Mouse (Mus musculus) spleen, adult 2 months (tissue): ENCODE measurements around the gene Smagp. TPM values are rescaled to one million over a fixed set of nuclear protein-coding genes. Genes with fewer than 3 reads are reported as not detected.
A peak's percentile ranks its signal among the peaks of the same experiment; 100 is the strongest.

Experiments used
- DNase-seq, 2 experiments: peaks; one replicate each; pipeline versions ENCODE4 v3.0.0 to v3.0.0-alpha.2; 2012 to 2021; ENCODE audit warnings: low spot score in 2 of 2, low read depth in 1 of 2
- H3K27ac ChIP-seq: fragments of 200-500 bp; 2 replicates; pipeline ENCODE4 v1.5.1; 2012; ENCODE audit warnings: low read length, inconsistent platforms; ENCODE audit not compliant: insufficient read depth
- H3K27me3 ChIP-seq: fragments of 200-500 bp; 2 replicates; pipeline ENCODE4 v1.6.1; 2012; ENCODE audit warnings: mild to moderate bottlenecking, moderate library complexity, low read length, inconsistent platforms; ENCODE audit not compliant: control insufficient read depth, insufficient read depth
- H3K36me3 ChIP-seq: fragments of 200-500 bp; 2 replicates; pipeline ENCODE4 v1.6.1; 2012; ENCODE audit warnings: mild to moderate bottlenecking, low read length, inconsistent platforms; ENCODE audit not compliant: control insufficient read depth, insufficient read depth
- H3K4me1 ChIP-seq: fragments of 200-500 bp; 2 replicates; pipeline ENCODE4 v1.6.1; 2011; ENCODE audit warnings: inconsistent platforms; ENCODE audit not compliant: control insufficient read depth, insufficient read depth, insufficient read length
- H3K4me3 ChIP-seq: fragments of 200-500 bp; 2 replicates; pipeline ENCODE4 v1.5.1; 2011; ENCODE audit warnings: mild to moderate bottlenecking, inconsistent platforms; ENCODE audit not compliant: insufficient read depth, insufficient read length; ENCODE audit errors: extremely low read depth
- CTCF ChIP-seq: fragments of 200-500 bp; IDR thresholded peaks from 2 replicates; pipeline ENCODE4 v1.5.1; 2011; ENCODE audit warnings: mild to moderate bottlenecking, inconsistent platforms; ENCODE audit not compliant: insufficient read depth, insufficient read length, insufficient replicate concordance; ENCODE audit errors: extremely low read depth
- POLR2A ChIP-seq: fragments of 200-500 bp; IDR thresholded peaks from 2 replicates; pipeline ENCODE4 v1.6.1; 2011; ENCODE audit warnings: low read depth, low read length, inconsistent platforms
- WGBS: fragments of 180-500 bp; shearing (Covaris S2); methylation state at CpG from one replicate; pipeline ENCODE4 v1.1.7; 2018; 5-methylcytosine and 5-hydroxymethylcytosine counted together
- polyA plus RNA-seq: library from polyadenylated mRNA; depleted of rRNA; stranded (reverse); fragments of >200 nt; gene quantifications from 2 replicates; pipeline ENCODE4 v1.2.3, GENCODE M21; 2012

Gene Smagp
- polyA plus RNA-seq, 1 experiment, result 29.2 TPM

- peak in 1 of 2 experiments; percentile 59 for DNase-seq
- 12% methylated on average over 6 of the region's 6 CpGs for WGBS
- TF ChIP-seq POLR2A (no peak), CTCF (peak; percentile 41; the same call in 1 of the 2 replicates)
- Histone ChIP-seq H3K27ac (no peak overlapping the region), H3K4me1 (peaks cover 9% of the 10 kb centered on the region), H3K27me3 (0 out of 2 replicates have a peak, but pooled peaks cover 5% of the 10 kb centered on the region), H3K4me3 (no peak overlapping the region; the same call in 1 of the 2 replicates), H3K36me3 (peaks cover 14% of the 10 kb centered on the region)
These were observed 921 bp upstream of the Smagp start for GRCm38 (mm10) chr15:100637661-100638060.

DNA sequence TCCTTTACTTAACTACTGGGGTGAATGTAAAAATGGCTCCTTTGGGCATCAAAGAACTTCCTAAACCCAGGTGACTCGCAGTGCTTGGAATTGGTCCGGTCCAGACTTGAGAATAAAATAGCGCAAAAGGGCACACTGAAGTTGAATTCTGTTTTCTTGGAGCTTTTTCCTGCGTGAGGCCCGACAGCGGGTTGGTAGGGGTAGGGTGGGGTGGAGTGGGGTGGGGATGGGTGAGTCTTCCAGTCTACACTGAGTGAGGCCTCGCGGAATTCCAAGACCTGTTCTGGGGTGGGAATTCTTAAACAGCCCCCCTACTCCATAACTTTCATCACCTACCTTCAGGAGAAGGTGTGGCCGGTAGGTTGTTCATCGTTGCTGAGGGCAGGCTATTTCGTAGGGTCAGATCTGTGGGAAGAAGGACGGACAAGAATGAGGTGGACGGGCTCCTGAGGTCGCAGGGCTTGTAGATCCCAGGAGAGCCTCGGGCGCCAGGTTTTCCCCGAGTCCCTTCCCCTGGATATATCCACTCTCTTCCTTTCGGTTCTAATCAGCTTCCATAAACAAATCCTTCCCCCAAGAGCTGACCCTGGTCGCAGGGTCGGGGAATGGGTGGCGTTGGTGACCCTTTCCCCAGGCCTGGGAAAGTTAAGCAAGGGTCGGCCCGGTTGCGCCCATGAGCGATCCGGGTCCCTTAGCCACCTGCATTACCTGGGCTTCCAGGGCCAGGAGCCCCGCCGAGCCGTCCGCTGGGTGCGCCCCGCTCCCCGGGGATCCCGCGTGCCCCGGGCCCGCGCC, 692 bp downstream of the Smagp start:
- Histone ChIP-seq H3K27ac (peak overlapping the region; percentile 27; the same call in 1 of the 2 replicates), H3K27me3 (0 out of 2 replicates have a peak, but pooled peaks cover 5% of the 10 kb centered on the region), H3K4me1 (peaks cover 19% of the 10 kb centered on the region), H3K36me3 (peaks cover 5% of the 10 kb centered on the region; the same call in 1 of the 2 replicates), H3K4me3 (peak overlapping the region; percentile 63)
- 11% methylated on average over 30 of the region's 38 CpGs for WGBS
- no peak for DNase-seq
- no peak for TF ChIP-seq CTCF
- no peak for TF ChIP-seq POLR2A

- H3K27ac ChIP-seq, result no peak overlapping the region
These were observed 1.5 kb downstream of the Smagp start for GRCm38 (mm10) chr15:100635239-100635638.

GRCm38 (mm10) chr15:100633341-100633740, 3.4 kb downstream of the Smagp start:
- peak in 1 of 2 experiments; percentile 24 for DNase-seq
- Histone ChIP-seq H3K36me3 (no peaks in the 10 kb centered on the region), H3K27me3 (0 out of 2 replicates have a peak, but pooled peaks cover 5% of the 10 kb centered on the region), H3K27ac (no peak overlapping the region; the same call in 1 of the 2 replicates), H3K4me3 (no peak overlapping the region), H3K4me1 (peaks cover 19% of the 10 kb centered on the region)
- TF ChIP-seq CTCF (no peak), POLR2A (no peak)
- 53% methylated on average over 10 of the region's 10 CpGs for WGBS

More at GRCm38 (mm10) chr15:100635239-100635638, 1.5 kb downstream of the Smagp start:
- H3K4me1 ChIP-seq, result peaks cover 19% of the 10 kb centered on the region
- TF ChIP-seq CTCF (no peak), POLR2A (no peak)
- DNase-seq, result no peak
- 0 out of 2 replicates have a peak, but pooled peaks cover 5% of the 10 kb centered on the region for H3K27me3 ChIP-seq
- H3K36me3 ChIP-seq, result no peaks in the 10 kb centered on the region
- WGBS, result 11% methylated on average over 9 of the region's 9 CpGs
- no peak overlapping the region for H3K4me3 ChIP-seq

- H3K27ac ChIP-seq, result no peak overlapping the region
- 0 out of 2 replicates have a peak, but pooled peaks cover 5% of the 10 kb centered on the region for H3K27me3 ChIP-seq
- peaks cover 19% of the 10 kb centered on the region for H3K4me1 ChIP-seq
- TF ChIP-seq CTCF, result no peak
- DNase-seq, result no peak
- H3K4me3 ChIP-seq, result no peak overlapping the region
- WGBS, result 86% methylated on average over 5 of the region's 5 CpGs
- H3K36me3 ChIP-seq, result no peaks in the 10 kb centered on the region
These were observed 4.4 kb downstream of the Smagp start for GRCm38 (mm10) chr15:100632323-100632722.

DNA sequence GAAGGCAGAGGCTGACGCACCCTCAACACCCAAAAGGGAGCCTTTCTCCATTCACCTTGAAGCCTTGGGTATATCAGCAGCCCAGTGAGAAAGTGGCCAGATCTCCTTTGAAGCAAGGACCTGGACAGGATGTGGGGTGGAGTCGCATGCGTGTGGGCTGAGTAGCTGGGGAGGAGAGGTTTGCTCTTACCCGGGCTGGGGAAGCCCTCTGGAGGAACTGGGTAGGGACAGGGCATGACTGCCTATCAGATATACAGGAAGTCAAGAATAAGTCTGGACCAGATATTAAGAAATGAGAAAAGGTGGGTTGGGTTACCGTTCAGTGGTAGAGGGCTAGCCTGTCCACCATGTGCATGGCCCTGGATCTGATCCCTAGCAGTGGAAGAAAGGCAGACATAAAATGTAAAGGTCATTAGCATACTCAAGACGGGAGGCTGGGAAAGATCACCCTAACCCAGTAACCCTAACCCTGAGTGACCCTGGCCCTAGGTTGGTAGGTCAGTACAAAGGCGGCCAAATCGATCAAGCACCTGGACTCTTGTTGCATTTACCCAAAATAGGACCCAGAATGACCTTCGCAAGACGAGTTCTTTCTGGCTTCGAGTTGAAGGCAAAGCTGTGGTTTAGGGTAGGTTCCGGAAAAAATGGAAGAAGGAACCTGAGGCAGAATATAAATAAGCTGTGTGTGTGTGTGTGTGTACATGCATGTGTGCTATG, 5.1 kb downstream of the Smagp start:
- 40% methylated on average over 12 of the region's 12 CpGs for WGBS
- H3K27ac ChIP-seq, result no peak overlapping the region
- H3K27me3 ChIP-seq, result 0 out of 2 replicates have a peak, but pooled peaks cover 3% of the 10 kb centered on the region
- H3K4me3 ChIP-seq, result no peak overlapping the region
- TF ChIP-seq POLR2A (no peak), CTCF (no peak)
- DNase-seq, result no peak
- H3K36me3 ChIP-seq, result no peaks in the 10 kb centered on the region
- H3K4me1 ChIP-seq, result peaks cover 19% of the 10 kb centered on the region
